Mouse (Mus musculus) layer of hippocampus, adult 2 months (tissue): ENCODE data around the gene Hdac7. TPM values are rescaled to one million over a fixed set of nuclear protein-coding genes. Genes with fewer than 3 reads are reported as not detected.

Experiments
- DNase-seq, 2 experiments: peaks; one replicate each; pipeline ENCODE4 v3.0.0; 2022; ENCODE audit warnings: low spot score in 2 of 2
- H3K27ac ChIP-seq: fragments of 200-600 bp; 2 replicates; pipeline ENCODE4 v1.8.1; 2022
- H3K4me3 ChIP-seq: fragments of 200-600 bp; 2 replicates; pipeline ENCODE4 v1.8.1; 2022; ENCODE audit warnings: mild to moderate bottlenecking
- CTCF ChIP-seq: fragments of 200-600 bp; conservative IDR thresholded peaks from 2 replicates; pipeline ENCODE4 v1.8.1; 2022; ENCODE audit warnings: antibody characterized with exemption, mild to moderate bottlenecking, moderate library complexity
- total RNA-seq, 2 experiments: library from RNA; stranded (reverse); gene quantifications; 2 replicates each; pipeline ENCODE4 v1.2.3; 2021

Hdac7 gene
- total RNA-seq, 2 experiments from 2014 or later: 23.8 to 28.5 TPM

- H3K4me3 ChIP-seq: no peak overlapping the region
- no peak for DNase-seq
- peak overlapping the region; percentile 88 for H3K27ac ChIP-seq
- no peak for TF ChIP-seq CTCF
Measured at GRCm38 (mm10) chr15:97813452-97814204, 30.7 kb downstream of the Hdac7 start.

GRCm38 (mm10) chr15:97812875-97813274 lies 31.4 kb downstream of the Hdac7 start:
- no peak for TF ChIP-seq CTCF
- no peak for DNase-seq
- H3K27ac ChIP-seq: peak overlapping the region; percentile 88
- H3K4me3 ChIP-seq: no peak overlapping the region

- peak overlapping the region; percentile 88 for H3K27ac ChIP-seq
- H3K4me3 ChIP-seq: no peak overlapping the region
- TF ChIP-seq CTCF: no peak
- peak; percentile 85 to 90 for DNase-seq
Measured at GRCm38 (mm10) chr15:97812126-97812525, 32.2 kb downstream of the Hdac7 start.

GRCm38 (mm10) chr15:97811307-97811706 lies 33.0 kb downstream of the Hdac7 start:
- Histone ChIP-seq H3K4me3 (no peak overlapping the region), H3K27ac (peak overlapping the region; percentile 88)
- DNase-seq: no peak
- no peak for TF ChIP-seq CTCF

- TF ChIP-seq CTCF: no peak
- no peak for DNase-seq
- no peak overlapping the region for H3K4me3 ChIP-seq
- H3K27ac ChIP-seq: no peak overlapping the region
Measured at GRCm38 (mm10) chr15:97810399-97810798, 33.9 kb downstream of the Hdac7 start.

- Histone ChIP-seq H3K27ac (no peak overlapping the region), H3K4me3 (no peak overlapping the region)
- TF ChIP-seq CTCF: peak; percentile 66
- DNase-seq: no peak
Measured at GRCm38 (mm10) chr15:97809942-97810341, 34.4 kb downstream of the Hdac7 start.

- DNase-seq: no peak
Measured at GRCm38 (mm10) chr15:97809206-97809605, 35.1 kb downstream of the Hdac7 start.

GRCm38 (mm10) chr15:97808532-97808931 lies 35.8 kb downstream of the Hdac7 start:
- TF ChIP-seq CTCF: no peak
- Histone ChIP-seq H3K27ac (no peak overlapping the region), H3K4me3 (no peak overlapping the region)
- DNase-seq: no peak

More at GRCm38 (mm10) chr15:97809206-97809605, 35.1 kb downstream of the Hdac7 start:
- Histone ChIP-seq H3K4me3 (no peak overlapping the region), H3K27ac (no peak overlapping the region)
- no peak for TF ChIP-seq CTCF

GRCm38 (mm10) chr15:97807867-97808266 lies 36.4 kb downstream of the Hdac7 start:
- H3K4me3 ChIP-seq: no peak overlapping the region
- H3K27ac ChIP-seq: no peak overlapping the region
- TF ChIP-seq CTCF: no peak
- DNase-seq: no peak

GRCm38 (mm10) chr15:97802575-97802974 lies 41.7 kb downstream of the Hdac7 start:
- Histone ChIP-seq H3K27ac (no peak overlapping the region), H3K4me3 (no peak overlapping the region)
- no peak for DNase-seq
- TF ChIP-seq CTCF: no peak

GRCm38 (mm10) chr15:97801811-97802210 lies 42.5 kb downstream of the Hdac7 start:
- Histone ChIP-seq H3K4me3 (no peak overlapping the region), H3K27ac (no peak overlapping the region)
- DNase-seq: no peak
- no peak for TF ChIP-seq CTCF

GRCm38 (mm10) chr15:97800853-97801252 lies 43.4 kb downstream of the Hdac7 start:
- H3K27ac ChIP-seq: no peak overlapping the region
- no peak for TF ChIP-seq CTCF
- DNase-seq: no peak
- H3K4me3 ChIP-seq: no peak overlapping the region

- TF ChIP-seq CTCF: no peak
- H3K27ac ChIP-seq: no peak overlapping the region
- DNase-seq: no peak
- H3K4me3 ChIP-seq: no peak overlapping the region
Measured at GRCm38 (mm10) chr15:97799446-97799845, 44.9 kb downstream of the Hdac7 start.

- no peak overlapping the region for H3K4me3 ChIP-seq
- TF ChIP-seq CTCF: no peak
- no peak overlapping the region for H3K27ac ChIP-seq
- DNase-seq: no peak
Measured at GRCm38 (mm10) chr15:97798134-97798533, 46.2 kb downstream of the Hdac7 start.
